Mouse (Mus musculus): Measurements from ENCODE around the gene Krtap17-1. TPM values are rescaled to one million over a fixed set of nuclear protein-coding genes. Genes with fewer than 3 reads are reported as not detected.

The Krtap17-1 gene
- polyA plus RNA-seq, 1 experiment: not detected

DNA sequence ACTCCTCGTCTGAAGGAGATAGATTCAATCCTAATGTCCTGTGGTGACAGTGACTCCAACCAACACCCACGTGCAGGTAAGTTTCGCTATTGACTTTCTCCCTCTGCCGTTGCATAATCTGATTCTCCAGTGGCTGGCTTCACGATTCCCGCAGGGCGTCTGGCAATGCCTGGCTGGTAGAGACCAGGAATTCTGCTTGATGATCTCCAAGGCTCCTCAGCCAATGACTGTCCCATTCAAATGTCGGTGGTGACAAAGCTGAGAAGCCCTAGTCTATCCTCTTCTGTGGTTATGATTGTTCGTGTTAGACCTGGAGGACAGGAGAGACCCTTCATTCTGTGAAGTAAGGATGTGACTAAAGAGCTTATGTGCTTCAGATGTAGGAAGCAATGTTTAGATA lies 11.1 kb downstream of the Krtap17-1 start:
- Histone ChIP-seq H3K36me3 (replicated peaks; ENCODE audit: low read length) (no peaks in the 10 kb centered on the region), H3K27me3 (replicated peaks) (peaks cover 1% of the 10 kb centered on the region), H3K9me3 (peaks cover 10% of the 10 kb centered on the region; the same call in 1 of the 2 replicates), H3K4me3 (replicated peaks) (no peak overlapping the region), H3K4me1 (no peaks in the 10 kb centered on the region; the same call in 1 of the 2 replicates)
- no peak for TF ChIP-seq GATA1 (IDR thresholded peaks at IDR 0.05; ENCODE audit: borderline replicate concordance, low read length)
- no peak for TF ChIP-seq FLI1 (IDR thresholded peaks at IDR 0.05; ENCODE audit: low read length)

DNA sequence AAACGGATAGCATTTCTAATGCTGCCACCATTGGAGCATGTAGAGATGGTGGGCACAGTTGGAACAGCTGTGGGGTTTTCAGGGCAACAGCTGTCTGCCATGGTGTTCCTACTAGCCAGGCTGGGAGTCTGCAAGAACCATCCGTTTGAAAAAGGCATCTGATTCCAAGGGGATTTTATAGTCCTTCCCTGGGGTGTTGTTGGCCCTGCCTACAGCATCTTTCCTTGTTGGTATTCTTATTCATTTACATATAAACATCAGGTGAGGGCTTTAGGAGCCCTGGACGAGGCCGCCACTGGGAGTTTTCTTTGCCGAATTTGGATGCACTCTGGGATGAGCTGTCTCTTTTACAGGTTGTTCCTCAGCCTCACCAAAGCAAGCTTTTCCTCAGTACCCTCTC lies 14.8 kb downstream of the Krtap17-1 start, which contains the start of gene Krtap29-1:
Krtap29-1 (minus strand) TSS at position 101 of the 400 bp plus-strand sequence.
- TF ChIP-seq FLI1 (IDR thresholded peaks at IDR 0.05; ENCODE audit: low read length) (no peak), GATA1 (IDR thresholded peaks at IDR 0.05; ENCODE audit: borderline replicate concordance, low read length) (no peak)
- H3K27me3 ChIP-seq (replicated peaks): no peaks in the 10 kb centered on the region
- peaks cover 16% of the 10 kb centered on the region; the same call in 1 of the 2 replicates for H3K9me3 ChIP-seq
- H3K4me1 ChIP-seq: no peaks in the 10 kb centered on the region
- H3K4me3 ChIP-seq (replicated peaks): peak within 1 kb of the TSS; percentile 56
- H3K36me3 ChIP-seq (replicated peaks; ENCODE audit: low read length): no peaks in the 10 kb centered on the region

DNA sequence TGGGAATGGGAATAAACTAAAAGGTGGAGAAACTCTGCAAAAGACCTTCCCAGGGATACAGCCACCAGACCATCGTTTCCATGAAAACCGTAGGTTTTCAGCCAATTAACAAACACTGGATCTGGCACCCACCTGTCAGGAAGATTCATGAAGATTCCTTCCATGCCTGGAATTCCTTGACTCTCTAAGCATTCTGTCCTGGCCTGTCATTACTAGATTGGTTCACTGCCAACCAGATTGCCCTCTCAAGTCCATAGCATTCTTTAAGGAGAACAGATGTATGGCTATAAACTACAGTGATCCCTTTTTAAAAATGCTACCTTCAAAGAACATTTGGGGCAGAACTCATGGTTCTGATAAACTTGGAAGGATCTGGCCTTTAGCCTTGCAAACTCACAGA lies 27.8 kb downstream of the Krtap17-1 start:
- no peak for TF ChIP-seq GATA1 (IDR thresholded peaks at IDR 0.05; ENCODE audit: borderline replicate concordance, low read length)
- no peak for TF ChIP-seq FLI1 (IDR thresholded peaks at IDR 0.05; ENCODE audit: low read length)
- Histone ChIP-seq H3K4me3 (replicated peaks) (no peak overlapping the region), H3K9me3 (no peaks in the 10 kb centered on the region), H3K36me3 (replicated peaks; ENCODE audit: low read length) (no peaks in the 10 kb centered on the region), H3K4me1 (no peaks in the 10 kb centered on the region), H3K27me3 (replicated peaks) (no peaks in the 10 kb centered on the region)

DNA sequence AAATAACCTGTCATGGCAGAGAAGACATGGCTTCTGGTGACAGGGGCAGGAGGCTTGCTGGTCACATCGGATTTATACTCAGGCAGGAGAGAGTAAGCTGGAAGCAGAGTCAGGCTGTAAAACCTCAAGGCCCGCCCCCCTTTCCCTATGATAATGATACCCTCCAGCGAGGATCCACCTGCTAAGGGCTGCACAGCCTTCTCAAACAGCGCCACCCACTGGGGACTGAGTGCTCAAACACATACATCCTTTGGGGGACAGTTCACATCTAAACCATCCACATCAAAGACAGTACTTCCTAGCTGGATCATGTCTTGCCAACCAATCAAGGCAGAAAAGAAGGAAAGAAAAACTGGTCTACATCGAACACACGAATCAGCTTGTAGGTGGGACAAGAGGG lies 29.6 kb downstream of the Krtap17-1 start:
- Histone ChIP-seq H3K36me3 (replicated peaks; ENCODE audit: low read length) (no peaks in the 10 kb centered on the region), H3K9me3 (no peaks in the 10 kb centered on the region), H3K4me3 (replicated peaks) (no peak overlapping the region), H3K4me1 (no peaks in the 10 kb centered on the region), H3K27me3 (replicated peaks) (no peaks in the 10 kb centered on the region)
- TF ChIP-seq GATA1 (IDR thresholded peaks at IDR 0.05; ENCODE audit: borderline replicate concordance, low read length) (no peak), FLI1 (IDR thresholded peaks at IDR 0.05; ENCODE audit: low read length) (no peak)

DNA sequence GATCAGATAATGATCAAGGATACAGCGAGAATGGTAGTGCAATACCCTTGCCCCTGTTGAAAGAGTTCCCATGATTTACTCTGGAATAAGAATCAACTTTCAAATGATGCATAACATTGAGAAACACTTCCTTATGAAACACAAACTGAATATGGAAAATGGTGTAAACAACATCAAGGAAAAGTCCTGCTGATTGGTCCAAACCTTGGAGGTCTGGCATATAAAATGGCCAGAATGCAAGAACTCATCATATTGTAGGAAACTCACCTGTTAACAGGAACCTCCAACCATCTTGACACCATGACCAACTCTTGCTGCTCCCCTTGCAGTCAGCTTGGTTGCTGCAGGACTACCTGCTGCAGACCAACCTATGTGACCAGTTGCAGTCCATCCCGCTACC lies 45.6 kb downstream of the Krtap17-1 start, which contains the start of gene Krtap9-5:
Krtap9-5 (plus strand) TSS at position 301 of the 400 bp plus-strand sequence.
- Histone ChIP-seq H3K4me1 (no peaks in the 10 kb centered on the region), H3K9me3 (0 out of 2 replicates have a peak, but pooled peaks cover 3% of the 10 kb centered on the region), H3K36me3 (replicated peaks; ENCODE audit: low read length) (no peaks in the 10 kb centered on the region), H3K4me3 (replicated peaks) (no peak within 1 kb of the TSS), H3K27me3 (replicated peaks) (no peaks in the 10 kb centered on the region)
- no peak for TF ChIP-seq GATA1 (IDR thresholded peaks at IDR 0.05; ENCODE audit: borderline replicate concordance, low read length)

Other genes with a start within 250 kb of the Krtap17-1 start
- not detected in 2 replicates for gene Gm11595, start 221.1 kb downstream of the Krtap17-1 start, polyA plus RNA-seq (2012; ENCODE audit: insufficient read depth, low replicate concordance)
- not detected in 2 replicates for gene Krtap4-8, start 213.3 kb downstream of the Krtap17-1 start, polyA plus RNA-seq (2012; ENCODE audit: insufficient read depth, low replicate concordance)
- gene Krtap4-9, start 208.8 kb downstream of the Krtap17-1 start, polyA plus RNA-seq (2012; ENCODE audit: insufficient read depth, low replicate concordance): not detected in 2 replicates
- gene Gm11596, start 200.5 kb downstream of the Krtap17-1 start, polyA plus RNA-seq (2012; ENCODE audit: insufficient read depth, low replicate concordance): not detected in 2 replicates
- gene Gm11569, start 195.1 kb downstream of the Krtap17-1 start, polyA plus RNA-seq (2012; ENCODE audit: insufficient read depth, low replicate concordance): not detected in 2 replicates
- not detected in 2 replicates for gene Gm11554, start 189.5 kb downstream of the Krtap17-1 start, polyA plus RNA-seq (2012; ENCODE audit: insufficient read depth, low replicate concordance)
- not detected in 2 replicates for gene Krtap4-13, start 184.1 kb downstream of the Krtap17-1 start, polyA plus RNA-seq (2012; ENCODE audit: insufficient read depth, low replicate concordance)
- not detected in 2 replicates for gene Gm11564, start 178.3 kb downstream of the Krtap17-1 start, polyA plus RNA-seq (2012; ENCODE audit: insufficient read depth, low replicate concordance)
- gene 2300003K06Rik, start 155.9 kb downstream of the Krtap17-1 start, polyA plus RNA-seq (2012; ENCODE audit: insufficient read depth, low replicate concordance): not detected in 2 replicates
- gene Krtap4-16, start 142.4 kb downstream of the Krtap17-1 start, polyA plus RNA-seq (2012; ENCODE audit: insufficient read depth, low replicate concordance): not detected in 2 replicates
- gene Gm11568, start 136.1 kb downstream of the Krtap17-1 start, polyA plus RNA-seq (2012; ENCODE audit: insufficient read depth, low replicate concordance): not detected in 2 replicates
- not detected in 2 replicates for gene Gm11559, start 129.5 kb downstream of the Krtap17-1 start, polyA plus RNA-seq (2012; ENCODE audit: insufficient read depth, low replicate concordance)
- not detected in 2 replicates for gene Krtap9-1, start 120.6 kb downstream of the Krtap17-1 start, polyA plus RNA-seq (2012; ENCODE audit: insufficient read depth, low replicate concordance)
- gene Gm11567, start 114.8 kb downstream of the Krtap17-1 start, polyA plus RNA-seq (2012; ENCODE audit: insufficient read depth, low replicate concordance): not detected in 2 replicates
- gene Krtap31-1, start 86.1 kb downstream of the Krtap17-1 start, polyA plus RNA-seq (2012; ENCODE audit: insufficient read depth, low replicate concordance): not detected in 2 replicates
- not detected in 2 replicates for gene Gm11565, start 79.2 kb downstream of the Krtap17-1 start, polyA plus RNA-seq (2012; ENCODE audit: insufficient read depth, low replicate concordance)
- gene Krtap31-2, start 57.7 kb downstream of the Krtap17-1 start, polyA plus RNA-seq (2012; ENCODE audit: insufficient read depth, low replicate concordance): not detected in 2 replicates
- not detected in 2 replicates for gene Krtap9-5, start 45.5 kb downstream of the Krtap17-1 start, polyA plus RNA-seq (2012; ENCODE audit: insufficient read depth, low replicate concordance)
- gene Krtap29-1, start 14.9 kb downstream of the Krtap17-1 start, polyA plus RNA-seq (2012; ENCODE audit: insufficient read depth, low replicate concordance): not detected in 2 replicates
- gene Krtap16-1, start 7.4 kb downstream of the Krtap17-1 start, polyA plus RNA-seq (2012; ENCODE audit: insufficient read depth, low replicate concordance): not detected in 2 replicates
- not detected in 2 replicates for gene Krt33a, start 22.2 kb upstream of the Krtap17-1 start, polyA plus RNA-seq (2012; ENCODE audit: insufficient read depth, low replicate concordance)
- not detected in 2 replicates for gene Krt33b, start 35.9 kb upstream of the Krtap17-1 start, polyA plus RNA-seq (2012; ENCODE audit: insufficient read depth, low replicate concordance)
- gene Krt34, start 47.6 kb upstream of the Krtap17-1 start, polyA plus RNA-seq (2012; ENCODE audit: insufficient read depth, low replicate concordance): not detected in 2 replicates
- gene Krt31, start 56.6 kb upstream of the Krtap17-1 start, polyA plus RNA-seq (2012; ENCODE audit: insufficient read depth, low replicate concordance): not detected in 2 replicates
- not detected in 2 replicates for gene Krt32, start 94.2 kb upstream of the Krtap17-1 start, polyA plus RNA-seq (2012; ENCODE audit: insufficient read depth, low replicate concordance)
- gene Krt35, start 102.2 kb upstream of the Krtap17-1 start, polyA plus RNA-seq (2012; ENCODE audit: insufficient read depth, low replicate concordance): not detected in 2 replicates
- gene Krt36, start 111.6 kb upstream of the Krtap17-1 start, polyA plus RNA-seq (2012; ENCODE audit: insufficient read depth, low replicate concordance): not detected in 2 replicates
- not detected in 2 replicates for gene Krt13, start 127.6 kb upstream of the Krtap17-1 start, polyA plus RNA-seq (2012; ENCODE audit: insufficient read depth, low replicate concordance)
- not detected in 2 replicates for gene Krt15, start 141.9 kb upstream of the Krtap17-1 start, polyA plus RNA-seq (2012; ENCODE audit: insufficient read depth, low replicate concordance)
- not detected in 2 replicates for gene Krt19, start 154.7 kb upstream of the Krtap17-1 start, polyA plus RNA-seq (2012; ENCODE audit: insufficient read depth, low replicate concordance)
- gene Krt9, start 199.3 kb upstream of the Krtap17-1 start, polyA plus RNA-seq (2012; ENCODE audit: insufficient read depth, low replicate concordance): not detected in 2 replicates
- gene Krt14, start 213.6 kb upstream of the Krtap17-1 start, polyA plus RNA-seq (2012; ENCODE audit: insufficient read depth, low replicate concordance): 1.2 TPM in 1 of 2 replicates, not detected in the other

Measured in megakaryocyte, embryonic 14.5 days (primary cell).